Mouse (Mus musculus) ES-Bruce4 (cell line): ENCODE data around the gene Mx1.

Experiments used
- CTCF ChIP-seq: IDR thresholded peaks from one replicate; pipeline ENCODE4 v1.8.1; 2011; ENCODE audit warnings: low read depth, low read length
- EP300 ChIP-seq: IDR thresholded peaks from 2 replicates; pipeline ENCODE4 v1.6.1; 2011; ENCODE audit warnings: low read depth, low read length; ENCODE audit not compliant: insufficient read depth

DNA sequence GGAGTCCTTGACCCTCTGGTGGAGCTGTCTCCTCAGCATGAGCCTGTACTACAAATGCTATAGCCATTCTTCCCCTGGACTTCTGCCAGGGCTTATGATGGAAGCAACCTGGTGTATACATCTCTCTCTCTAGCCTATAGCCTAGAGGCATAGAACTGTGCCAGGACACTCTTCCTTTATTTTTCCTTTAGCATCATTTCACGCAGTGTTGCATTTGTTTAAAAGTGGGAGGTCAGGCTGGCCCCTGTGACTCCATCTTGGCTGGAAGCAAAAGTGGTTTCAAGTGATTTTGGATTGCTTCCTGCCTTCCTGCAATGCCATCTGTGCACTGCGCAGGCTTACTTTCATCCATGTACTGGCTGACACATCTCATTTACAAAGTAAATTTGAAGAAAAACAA lies 28.5 kb downstream of the Mx1 start:
- no peak for TF ChIP-seq EP300
- no peak for TF ChIP-seq CTCF
